ENCODE assay signal across 23 mouse cellular contexts in genomic region chr1:125684423-125684822, GRCm38 (mm10). TPM values are rescaled to one million over a fixed set of nuclear protein-coding genes. Genes with fewer than 3 reads are reported as not detected.
DNase-seq lines count a peak whose midpoint lies in the region; ATAC-seq and TF ChIP-seq lines count a peak whose summit lies in the region.
"Had no signal": no experiment of that assay in that cellular context is flagged by ENCODE, and none has a peak within 500 bp of the region (broad histone marks: within the 10 kb centered on the region; RNA-seq: fewer than 3 reads in every experiment).

No protein-coding gene starts in this region.

- no peak overlapping the region for H3K4me2 ChIP-seq in liver, embryonic 11.5 days
- no peak overlapping the region for H3K4me2 ChIP-seq in midbrain, embryonic 16.5 days (ENCODE audit: low read length)
- H3K4me2 ChIP-seq: embryonic facial prominence, embryonic 13.5 days; embryonic facial prominence, embryonic 15.5 days; forebrain, embryonic 12.5 days had no signal

- WGBS in liver, adult 2 months, result 62% methylated on average over 3 of the region's 3 CpGs
- WGBS in liver, embryonic 11.5 days, result 57% methylated on average over 3 of the region's 3 CpGs
- WGBS in midbrain, embryonic 16.5 days, result 91% methylated on average over 3 of the region's 3 CpGs

- TF ChIP-seq POLR2A in liver, adult 2 months (IDR thresholded peaks at IDR 0.05; ENCODE audit: extremely low read depth, insufficient read depth, low read length), result no peak

- no peak for ATAC-seq in liver, embryonic 11.5 days (replicated peaks; ENCODE audit: low FRiP score)
- ATAC-seq in midbrain, embryonic 16.5 days, result no peak
- ATAC-seq: forebrain, embryonic 14.5 days; forebrain, embryonic 16.5 days had no signal

- no peak overlapping the region for H3K4me3 ChIP-seq in liver, adult 2 months (ENCODE audit: insufficient read depth, low read depth, low read length)
- H3K4me3 ChIP-seq in liver, embryonic 11.5 days (ENCODE audit: low read depth, low read length), result no peak overlapping the region
- no peak overlapping the region for H3K4me3 ChIP-seq in midbrain, embryonic 16.5 days (ENCODE audit: low read depth, low read length)
- H3K4me3 ChIP-seq: embryonic facial prominence, embryonic 13.5 days; embryonic facial prominence, embryonic 15.5 days; erythroblast, embryonic 14.5 days; forebrain, embryonic 10.5 days; forebrain, embryonic 12.5 days had no signal

- H3K9me3 ChIP-seq in liver, embryonic 11.5 days (ENCODE audit: control insufficient read depth, low read length), result no peaks in the 10 kb centered on the region
- no peaks in the 10 kb centered on the region for H3K9me3 ChIP-seq in midbrain, embryonic 16.5 days (replicated peaks; ENCODE audit: control insufficient read depth, low read length, poor library complexity, severe bottlenecking)
- H3K9me3 ChIP-seq: embryonic facial prominence, embryonic 13.5 days; embryonic facial prominence, embryonic 15.5 days; forebrain, embryonic 10.5 days; forebrain, embryonic 12.5 days had no signal

- TF ChIP-seq CTCF in liver, adult 2 months (IDR thresholded peaks at IDR 0.05; ENCODE audit: low read depth, low read length), result no peak

- no peaks in the 10 kb centered on the region for H3K36me3 ChIP-seq in liver, adult 2 months (ENCODE audit: control insufficient read depth, insufficient read depth, low read length)
- H3K36me3 ChIP-seq in liver, embryonic 11.5 days (ENCODE audit: control insufficient read depth, insufficient read depth, low read length), result no peaks in the 10 kb centered on the region
- H3K36me3 ChIP-seq in midbrain, embryonic 16.5 days (ENCODE audit: control insufficient read depth, insufficient read depth, low read length), result no peaks in the 10 kb centered on the region
- H3K36me3 ChIP-seq: embryonic facial prominence, embryonic 13.5 days; embryonic facial prominence, embryonic 15.5 days; forebrain, embryonic 10.5 days; forebrain, embryonic 12.5 days had no signal

- no peak overlapping the region for H3K27ac ChIP-seq in liver, adult 2 months (replicated peaks; ENCODE audit: insufficient read depth, low read depth, low read length)
- no peak overlapping the region for H3K27ac ChIP-seq in liver, embryonic 11.5 days (ENCODE audit: low read depth, low read length)
- no peak overlapping the region for H3K27ac ChIP-seq in midbrain, embryonic 16.5 days (ENCODE audit: low read length)
- H3K27ac ChIP-seq: embryonic facial prominence, embryonic 13.5 days; embryonic facial prominence, embryonic 15.5 days; forebrain, embryonic 10.5 days; forebrain, embryonic 12.5 days had no signal

- peaks cover 5% of the 10 kb centered on the region for H3K4me1 ChIP-seq in liver, adult 2 months (ENCODE audit: control insufficient read depth, insufficient read depth, low read length)
- no peaks in the 10 kb centered on the region for H3K4me1 ChIP-seq in liver, embryonic 11.5 days (replicated peaks; ENCODE audit: control insufficient read depth, insufficient read depth, low read length)
- no peaks in the 10 kb centered on the region for H3K4me1 ChIP-seq in midbrain, embryonic 16.5 days (ENCODE audit: control insufficient read depth, insufficient read depth, low read length)
- H3K4me1 ChIP-seq: forebrain, embryonic 10.5 days; forebrain, embryonic 12.5 days had no signal

- DNase-seq in adrenal gland, postnatal 14 days, result peak; percentile 22
- no peak for DNase-seq in adrenal gland, postnatal 25 days
- DNase-seq in liver, adult 2 months (ENCODE audit: extremely low read depth, low read depth, low spot score), result peak; percentile 54
- DNase-seq in liver, embryonic 11.5 days (ENCODE audit: low spot score), result no peak
- DNase-seq: adrenal gland, adult 2 months; cerebellum, adult 11 months; cerebellum, adult 18-20 months; cerebellum, adult 8-10 months; cerebellum, adult 9-11 months; cerebellum, postnatal 14 days; cerebellum, postnatal 36 days; embryo, embryonic 11 days had no signal

- peaks cover 3% of the 10 kb centered on the region; the same call in 1 of the 2 replicates for H3K79me2 ChIP-seq in liver, adult 2 months (ENCODE audit: control insufficient read depth, insufficient read depth, low read length)

- no peaks in the 10 kb centered on the region for H3K27me3 ChIP-seq in liver, adult 2 months (ENCODE audit: control insufficient read depth, insufficient read depth, low read length)
- no peaks in the 10 kb centered on the region for H3K27me3 ChIP-seq in liver, embryonic 11.5 days (replicated peaks; ENCODE audit: control insufficient read depth, insufficient read depth, low read length)
- H3K27me3 ChIP-seq in midbrain, embryonic 16.5 days (ENCODE audit: control insufficient read depth, insufficient read depth, low read depth, low read length), result no peaks in the 10 kb centered on the region
- H3K27me3 ChIP-seq: embryonic facial prominence, embryonic 15.5 days; forebrain, embryonic 12.5 days had no signal

- no peak overlapping the region for H3K9ac ChIP-seq in liver, adult 2 months (ENCODE audit: low read depth, low read length)
- H3K9ac ChIP-seq in liver, embryonic 11.5 days (ENCODE audit: low read depth, low read length), result no peak overlapping the region
- no peak overlapping the region for H3K9ac ChIP-seq in midbrain, embryonic 16.5 days (ENCODE audit: low read depth, low read length)
- H3K9ac ChIP-seq: embryonic facial prominence, embryonic 13.5 days; embryonic facial prominence, embryonic 15.5 days; forebrain, embryonic 12.5 days had no signal

RNA-seq across cellular contexts. Expression of gene Gpr39, which starts 7.6 kb away (rescaled TPM):
- 0.30 and 0.78 TPM in 2 replicates for total RNA-seq in adrenal gland, postnatal 14 days (2021)
- total RNA-seq in adrenal gland, postnatal 25 days (2021), result 0.12 TPM in 1 of 2 replicates, not detected in the other
- 3.6 and 3.7 TPM in 2 replicates for total RNA-seq in liver, adult 2 months (2014; rRNA removed)
- polyA plus RNA-seq in liver, adult 2 months (2012; rRNA removed), result 5.2 and 5.7 TPM in 2 replicates
- polyA plus RNA-seq in liver, embryonic 11.5 days (2014; fragmentation: Nextera tagmentation; extraction: Ambion mirVana), result 3.7 and 4.9 TPM in 2 replicates
- 0.09 and 0.41 TPM in 2 replicates for polyA plus RNA-seq in midbrain, embryonic 16.5 days (2015; fragmentation: Nextera tagmentation; extraction: Ambion mirVana)
- total RNA-seq: common myeloid progenitor, adult 5-6 weeks; MEL had no signal
- polyA plus RNA-seq: embryonic facial prominence, embryonic 11.5 days; embryonic facial prominence, embryonic 13.5 days; erythroblast, embryonic 14.5 days; forebrain, embryonic 10.5 days; forebrain, embryonic 12.5 days; forebrain, embryonic 14.5 days; forebrain, embryonic 16.5 days had no signal

Comparison
In these comparisons a context has a peak if more than half of its experiments do, and no peak if none do; other contexts are left out.
1. DNase-seq: peak in adrenal gland, postnatal 14 days (single experiment) and liver, adult 2 months (single experiment); none in adrenal gland, postnatal 25 days (single experiment) and liver, embryonic 11.5 days (single experiment).